Mouse (Mus musculus): ENCODE data around the gene Rnh1. TPM values are rescaled to one million over a fixed set of nuclear protein-coding genes. Genes with fewer than 3 reads are reported as not detected.

Gene Rnh1
- total and polyA plus RNA-seq, 3 experiments: 84.7 to 133 (median 95.5) TPM

- no peaks in the 10 kb centered on the region for H3K79me2 ChIP-seq (replicated peaks; ENCODE audit: control insufficient read depth, extremely low read depth, insufficient read depth, poor library complexity, severe bottlenecking)
- H3K9ac ChIP-seq (ENCODE audit: insufficient read depth, low read depth): no peak overlapping the region
- H3K9me3 ChIP-seq (replicated peaks; ENCODE audit: low read length): no peaks in the 10 kb centered on the region
- dilution Hi-C loops (cut with MboI; ENCODE audit: extremely low pct_ligation_motif_present, extremely low pct_unique_long_range_greater_than_20kb, low sequenced_read_pairs) (no loop called here), in situ Hi-C loops (cut with MboI; ENCODE audit: low pct_ligation_motif_present, low pct_unique_long_range_greater_than_20kb, low sequenced_read_pairs) (no loop called here)
- peaks cover 31 to 42% of the 10 kb centered on the region in 2 experiments for H3K36me3 ChIP-seq (replicated peaks in 1 of 2; ENCODE audit: control insufficient read depth in 1 of 2, insufficient read depth in 1 of 2, low read length in 1 of 2)
- H3K27ac ChIP-seq (ENCODE audit: insufficient read depth, low read depth): no peak overlapping the region
- H3K4me3 ChIP-seq (replicated peaks in 1 of 3; ENCODE audit: low read depth in 2 of 3, low read length in 2 of 3, poor library complexity in 1 of 3): no peak overlapping the region
- peaks cover 6 to 18% of the 10 kb centered on the region in 2 experiments for H3K4me1 ChIP-seq (ENCODE audit: control insufficient read depth in 1 of 2, insufficient read depth in 2 of 2)
- H3K27me3 ChIP-seq (replicated peaks): no peaks in the 10 kb centered on the region
- H3K4me2 ChIP-seq (ENCODE audit: insufficient read depth, low read depth, poor library complexity, severe bottlenecking): no peak overlapping the region
- no peak for TF ChIP-seq NRF1 (IDR thresholded peaks at IDR 0.05; ENCODE audit: low read depth, low read length)
- TF ChIP-seq ETS1 (conservative IDR thresholded peaks at IDR 0.05; ENCODE audit: low read depth, low read length): no peak
- TF ChIP-seq SMC3 (IDR thresholded peaks at IDR 0.05; ENCODE audit: low read depth, low read length): no peak
- TF ChIP-seq GABPA (IDR thresholded peaks at IDR 0.05; ENCODE audit: insufficient replicate concordance, low read depth, low read length): no peak
- no peak for TF ChIP-seq TBP (conservative IDR thresholded peaks at IDR 0.05; ENCODE audit: low read depth, low read length)
- TF ChIP-seq ZMIZ1 (IDR thresholded peaks at IDR 0.05; ENCODE audit: low read depth, low read length): no peak
- no peak for TF ChIP-seq CHD2 (IDR thresholded peaks at IDR 0.05; ENCODE audit: low read length)
- TF ChIP-seq SIN3A (IDR thresholded peaks at IDR 0.05; ENCODE audit: low read length): no peak
- DNase-seq (ENCODE audit: extremely low read depth): no peak
Measured at GRCm38 (mm10) chr7:141191796-141192685, 19.4 kb upstream of the Rnh1 start.

GRCm38 (mm10) chr7:141191036-141191435, 18.4 kb upstream of the Rnh1 start:
- DNase-seq (ENCODE audit: extremely low read depth): no peak
- Histone ChIP-seq H3K9ac (ENCODE audit: insufficient read depth, low read depth) (no peak overlapping the region), H3K27ac (ENCODE audit: insufficient read depth, low read depth) (no peak overlapping the region), H3K79me2 (replicated peaks; ENCODE audit: control insufficient read depth, extremely low read depth, insufficient read depth, poor library complexity, severe bottlenecking) (no peaks in the 10 kb centered on the region), H3K4me3 (replicated peaks in 1 of 3; ENCODE audit: low read depth in 2 of 3, low read length in 2 of 3, poor library complexity in 1 of 3) (no peak overlapping the region), H3K9me3 (replicated peaks; ENCODE audit: low read length) (no peaks in the 10 kb centered on the region), H3K36me3 (replicated peaks in 1 of 2; ENCODE audit: control insufficient read depth in 1 of 2, insufficient read depth in 1 of 2, low read length in 1 of 2) (peaks cover 31 to 42% of the 10 kb centered on the region in 2 experiments), H3K27me3 (replicated peaks) (no peaks in the 10 kb centered on the region), H3K4me2 (ENCODE audit: insufficient read depth, low read depth, poor library complexity, severe bottlenecking) (no peak overlapping the region), H3K4me1 (ENCODE audit: control insufficient read depth in 1 of 2, insufficient read depth in 2 of 2) (peaks cover 6 to 18% of the 10 kb centered on the region in 2 experiments)
- no peak for TF ChIP-seq ZNF384 (IDR thresholded peaks at IDR 0.05; ENCODE audit: low read depth, low read length)
- no peak for TF ChIP-seq MXI1 (IDR thresholded peaks at IDR 0.05; ENCODE audit: low read depth, low read length)
- TF ChIP-seq MAFK (IDR thresholded peaks at IDR 0.05; ENCODE audit: insufficient replicate concordance, low read length): no peak
- TF ChIP-seq RCOR1 (conservative IDR thresholded peaks at IDR 0.05; ENCODE audit: low read depth, low read length): no peak
- in situ Hi-C loops (cut with MboI; ENCODE audit: low pct_ligation_motif_present, low pct_unique_long_range_greater_than_20kb, low sequenced_read_pairs) (no loop called here), dilution Hi-C loops (cut with MboI; ENCODE audit: extremely low pct_ligation_motif_present, extremely low pct_unique_long_range_greater_than_20kb, low sequenced_read_pairs) (no loop called here)

- Histone ChIP-seq H3K4me1 (ENCODE audit: control insufficient read depth in 1 of 2, insufficient read depth in 2 of 2) (peaks cover 6 to 15% of the 10 kb centered on the region in 2 experiments), H3K4me2 (ENCODE audit: insufficient read depth, low read depth, poor library complexity, severe bottlenecking) (no peak overlapping the region), H3K79me2 (replicated peaks; ENCODE audit: control insufficient read depth, extremely low read depth, insufficient read depth, poor library complexity, severe bottlenecking) (no peaks in the 10 kb centered on the region), H3K27ac (ENCODE audit: insufficient read depth, low read depth) (no peak overlapping the region), H3K27me3 (replicated peaks) (no peaks in the 10 kb centered on the region), H3K36me3 (replicated peaks in 1 of 2; ENCODE audit: control insufficient read depth in 1 of 2, insufficient read depth in 1 of 2, low read length in 1 of 2) (peaks cover 31 to 42% of the 10 kb centered on the region in 2 experiments), H3K4me3 (replicated peaks in 1 of 3; ENCODE audit: low read depth in 2 of 3, low read length in 2 of 3, poor library complexity in 1 of 3) (no peak overlapping the region), H3K9me3 (replicated peaks; ENCODE audit: low read length) (no peaks in the 10 kb centered on the region), H3K9ac (ENCODE audit: insufficient read depth, low read depth) (no peak overlapping the region)
- TF ChIP-seq USF2 (conservative IDR thresholded peaks at IDR 0.05; ENCODE audit: low read depth, low read length) (no peak), SMC3 (IDR thresholded peaks at IDR 0.05; ENCODE audit: low read depth, low read length) (no peak), TCF12 (IDR thresholded peaks at IDR 0.05; ENCODE audit: low read depth, low read length) (no peak), SIN3A (IDR thresholded peaks at IDR 0.05; ENCODE audit: low read length) (no peak), TBP (conservative IDR thresholded peaks at IDR 0.05; ENCODE audit: low read depth, low read length) (no peak), MXI1 (IDR thresholded peaks at IDR 0.05; ENCODE audit: low read depth, low read length) (no peak), EP300 (IDR thresholded peaks at IDR 0.05; ENCODE audit: low read length) (no peak), CTCF (conservative IDR thresholded peaks at IDR 0.05 in 1 of 2, IDR thresholded peaks at IDR 0.05 in 1 of 2; ENCODE audit: low read depth in 2 of 2, low read length in 2 of 2) (no peak), E2F4 (IDR thresholded peaks at IDR 0.05; ENCODE audit: insufficient replicate concordance, low read depth, low read length) (no peak), POLR2A (IDR thresholded peaks at IDR 0.05; ENCODE audit: low read depth, low read length) (no peak), BHLHE40 (IDR thresholded peaks at IDR 0.05; ENCODE audit: low read depth, low read length) (no peak), MAFK (IDR thresholded peaks at IDR 0.05; ENCODE audit: insufficient replicate concordance, low read length) (no peak), CHD2 (IDR thresholded peaks at IDR 0.05; ENCODE audit: low read length) (no peak), NELFE (IDR thresholded peaks at IDR 0.05; ENCODE audit: low read depth, low read length) (no peak), ZC3H11A (IDR thresholded peaks at IDR 0.05; ENCODE audit: low read depth, low read length) (no peak), ZMIZ1 (IDR thresholded peaks at IDR 0.05; ENCODE audit: low read depth, low read length) (no peak), POLR2AphosphoS2 (IDR thresholded peaks at IDR 0.05; ENCODE audit: low read depth, low read length) (no peak), GABPA (IDR thresholded peaks at IDR 0.05; ENCODE audit: insufficient replicate concordance, low read depth, low read length) (no peak)
- dilution Hi-C loops (cut with MboI; ENCODE audit: extremely low pct_ligation_motif_present, extremely low pct_unique_long_range_greater_than_20kb, low sequenced_read_pairs) (no loop called here), in situ Hi-C loops (cut with MboI; ENCODE audit: low pct_ligation_motif_present, low pct_unique_long_range_greater_than_20kb, low sequenced_read_pairs) (no loop called here)
- no peak for DNase-seq (ENCODE audit: extremely low read depth)
Measured at GRCm38 (mm10) chr7:141190220-141190619, 17.6 kb upstream of the Rnh1 start.

Data from CH12.LX (cell line).